Mouse (Mus musculus) neural tube, embryonic 14.5 days (tissue): ENCODE results near the gene Mast3. TPM values are rescaled to one million over a fixed set of nuclear protein-coding genes. Genes with fewer than 3 reads are reported as not detected.

ENCODE experiments used
- ATAC-seq: fragments of 200-750 bp; cut with Nextera tagmentation; 2 replicates; pipeline ENCODE4 v1.8.0; 2017; ENCODE audit warnings: low read depth, mild to moderate bottlenecking, moderate TSS enrichment, moderate library complexity
- H3K27ac ChIP-seq: fragments of 300-500 bp; sonication (generic); 2 replicates; pipeline ENCODE4 v1.5.1; 2014; ENCODE audit warnings: low read depth, mild to moderate bottlenecking, control low read depth, low read length, moderate library complexity, mixed read lengths
- H3K27me3 ChIP-seq: fragments of 300-500 bp; sonication (generic); 2 replicates; pipeline ENCODE4 v1.6.1; 2014; ENCODE audit warnings: low read length; ENCODE audit not compliant: control insufficient read depth, insufficient read depth
- H3K36me3 ChIP-seq: fragments of 300-500 bp; sonication (generic); 2 replicates; pipeline ENCODE4 v1.6.1; 2014; ENCODE audit warnings: low read length, mixed read lengths; ENCODE audit not compliant: control insufficient read depth, insufficient read depth
- H3K4me1 ChIP-seq: fragments of 300-500 bp; sonication (generic); 2 replicates; pipeline ENCODE4 v1.6.1; 2014; ENCODE audit warnings: low read length; ENCODE audit not compliant: control insufficient read depth, insufficient read depth
- H3K4me2 ChIP-seq: fragments of 300-500 bp; sonication (generic); 2 replicates; pipeline ENCODE4 v1.6.1; 2014; ENCODE audit warnings: mild to moderate bottlenecking, low read depth, low read length, control low read depth
- H3K4me3 ChIP-seq: fragments of 300-500 bp; sonication (generic); 2 replicates; pipeline ENCODE4 v1.5.1; 2014; ENCODE audit warnings: low read depth, low read length, control low read depth, mixed read lengths
- H3K9ac ChIP-seq: fragments of 300-500 bp; sonication (generic); replicated peaks from 2 replicates; pipeline ENCODE4 v1.6.1; 2014; ENCODE audit warnings: low read depth, mild to moderate bottlenecking, control low read depth, low read length, mixed read lengths
- H3K9me3 ChIP-seq: fragments of 300-500 bp; sonication (generic); 2 replicates; pipeline ENCODE4 v1.6.1; 2016; ENCODE audit warnings: low read length; ENCODE audit not compliant: control insufficient read depth
- WGBS: fragments of 180-500 bp; shearing (Covaris S2); extraction: QIAGEN DNeasy Blood & Tissue Kit; methylation state at CpG from one replicate; pipeline ENCODE4 v1.1.7; 2014; 5-methylcytosine and 5-hydroxymethylcytosine counted together
- polyA plus RNA-seq: library from polyadenylated mRNA; unstranded; fragments of >200 nt; fragmentation: Nextera tagmentation; extraction: Ambion mirVana; gene quantifications from 2 replicates; pipeline ENCODE4 v1.2.1, GENCODE M21; 2014

Gene Mast3
- polyA plus RNA-seq, 1 experiment from 2014 or later = 23.4 TPM

DNA sequence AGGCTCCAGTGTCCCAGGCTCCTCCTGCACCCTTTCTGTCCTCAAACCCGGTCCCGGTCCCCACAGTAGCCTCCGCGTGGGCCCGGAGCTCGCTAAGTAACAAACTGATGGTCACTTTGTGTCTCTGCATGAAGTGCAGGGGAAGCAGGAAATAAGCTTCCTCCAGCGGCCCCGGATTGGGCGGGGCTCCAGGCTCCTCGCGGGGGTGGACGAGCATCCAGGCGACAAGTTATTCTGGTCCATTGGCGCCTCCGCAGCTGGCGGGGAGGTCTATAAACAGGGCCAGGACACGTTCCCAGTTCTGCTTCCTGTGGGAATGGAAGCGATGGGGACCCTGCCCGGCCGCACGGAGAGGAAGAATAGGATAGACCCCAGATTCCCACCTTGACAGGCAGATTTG, 51.7 kb downstream of the Mast3 start:
- Histone ChIP-seq H3K36me3 (peaks cover 17% of the 10 kb centered on the region; the same call in 1 of the 2 replicates), H3K27ac (0 out of 2 replicates have a peak overlapping the region, but pooled peaks have one; percentile 7), H3K9ac (no peak overlapping the region), H3K9me3 (no peaks in the 10 kb centered on the region), H3K27me3 (no peaks in the 10 kb centered on the region; the same call in 1 of the 2 replicates), H3K4me3 (no peak overlapping the region), H3K4me1 (peaks cover 9% of the 10 kb centered on the region; the same call in 1 of the 2 replicates), H3K4me2 (no peak overlapping the region)
- ATAC-seq = no peak
- WGBS = 26% methylated on average over 21 of the region's 21 CpGs

DNA sequence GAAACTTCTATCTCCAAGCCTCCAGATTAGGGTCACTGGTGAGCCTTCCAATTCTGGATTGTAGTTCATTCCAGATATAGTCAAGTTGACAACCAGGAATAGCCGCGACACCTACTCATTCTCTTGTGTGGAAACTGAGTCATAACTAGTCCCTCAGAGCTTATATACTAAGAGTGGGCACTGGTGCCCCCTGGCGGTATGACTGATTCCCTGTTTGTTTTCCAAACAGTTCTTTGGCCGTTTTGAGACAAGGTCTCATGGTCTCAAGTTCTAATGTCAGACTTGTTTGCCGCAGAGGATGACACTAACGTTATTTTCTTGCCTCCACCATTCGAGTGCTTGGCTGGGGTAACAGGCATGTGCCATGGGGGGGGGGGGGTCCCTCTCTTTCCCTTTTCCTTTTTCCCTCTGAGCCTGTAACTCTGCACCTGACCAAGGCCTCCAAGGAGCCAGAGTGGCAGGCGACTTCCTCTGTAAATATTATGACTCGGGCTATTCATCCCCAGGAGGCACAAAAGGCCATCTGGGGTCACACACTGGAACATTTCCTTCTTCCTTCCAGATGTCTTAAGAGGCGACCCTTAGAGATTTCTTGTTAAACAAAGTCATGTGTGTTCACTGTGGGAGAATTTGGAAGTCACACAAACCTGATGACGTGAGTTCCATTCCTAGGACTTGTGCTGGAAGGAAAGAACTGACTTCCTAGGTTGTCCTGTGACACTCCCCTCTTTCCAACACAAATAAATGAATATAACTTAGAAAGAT, 52.7 kb downstream of the Mast3 start:
- H3K36me3 ChIP-seq = peaks cover 9% of the 10 kb centered on the region; the same call in 1 of the 2 replicates
- no peak overlapping the region for H3K27ac ChIP-seq
- no peak overlapping the region for H3K9ac ChIP-seq
- H3K9me3 ChIP-seq = no peaks in the 10 kb centered on the region
- H3K4me1 ChIP-seq = peaks cover 9% of the 10 kb centered on the region; the same call in 1 of the 2 replicates
- ATAC-seq = no peak
- H3K27me3 ChIP-seq = no peaks in the 10 kb centered on the region; the same call in 1 of the 2 replicates
- no peak overlapping the region for H3K4me2 ChIP-seq
- no peak overlapping the region for H3K4me3 ChIP-seq
- 41% methylated on average over 11 of the region's 11 CpGs for WGBS

DNA sequence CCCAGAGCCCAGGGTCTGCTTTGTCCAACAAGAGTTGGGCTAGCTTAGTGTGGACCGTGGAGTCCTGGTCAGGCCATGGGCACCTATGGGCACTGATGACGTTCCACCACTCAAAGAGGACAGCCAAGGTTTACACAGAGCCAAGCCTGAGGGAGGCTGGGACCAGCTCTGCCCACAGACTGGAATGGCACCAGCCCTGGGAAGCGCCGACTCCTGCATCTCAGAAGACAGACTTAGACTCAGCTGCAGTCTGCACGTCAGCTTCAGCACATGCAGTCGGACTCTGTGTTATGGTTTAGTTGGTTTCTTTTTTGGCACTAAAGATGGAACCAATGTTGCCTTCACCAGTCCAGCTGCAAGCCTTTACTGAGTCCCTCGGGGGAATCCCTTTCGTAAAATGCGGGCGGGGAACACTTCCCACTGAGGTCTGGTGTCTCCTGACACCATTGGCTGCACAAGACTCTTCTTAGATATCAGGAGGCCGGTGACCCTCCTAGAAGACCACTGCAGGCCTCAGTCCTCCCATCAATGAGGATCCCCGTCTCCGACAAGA, 54.6 kb downstream of the Mast3 start:
- Histone ChIP-seq H3K4me1 (peaks cover 2% of the 10 kb centered on the region; the same call in 1 of the 2 replicates), H3K36me3 (no peaks in the 10 kb centered on the region), H3K27me3 (peaks cover 5% of the 10 kb centered on the region), H3K9ac (no peak overlapping the region), H3K4me3 (no peak overlapping the region), H3K4me2 (no peak overlapping the region), H3K27ac (no peak overlapping the region), H3K9me3 (no peaks in the 10 kb centered on the region)
- WGBS = 85% methylated on average over 13 of the region's 13 CpGs
- no peak for ATAC-seq

DNA sequence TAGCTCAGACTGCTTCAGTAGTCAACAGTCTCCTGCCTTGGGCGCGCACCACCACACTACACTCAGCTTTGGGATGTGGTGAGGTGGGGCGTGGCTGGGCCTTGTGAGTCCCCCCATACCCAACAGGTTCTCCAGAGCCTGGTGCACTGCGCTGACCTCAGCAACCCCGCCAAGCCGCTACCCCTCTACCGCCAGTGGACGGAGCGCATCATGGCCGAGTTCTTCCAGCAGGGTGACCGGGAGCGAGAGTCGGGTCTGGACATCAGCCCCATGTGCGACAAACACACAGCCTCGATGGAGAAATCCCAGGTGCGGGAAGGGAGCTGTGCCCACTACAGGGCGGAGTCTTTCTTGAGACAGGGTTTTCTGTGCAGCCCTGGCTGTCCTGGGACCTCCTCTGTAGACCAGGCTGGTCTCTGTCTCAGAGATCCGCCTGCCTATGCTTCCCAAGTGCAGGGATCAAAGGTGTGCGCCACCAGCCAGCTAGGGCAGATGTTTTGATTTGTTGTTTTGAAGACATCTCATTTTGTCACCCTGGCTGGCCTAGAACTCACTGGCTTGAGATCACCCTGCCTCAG, 55.7 kb downstream of the Mast3 start:
- no peak overlapping the region for H3K4me3 ChIP-seq
- ATAC-seq = no peak
- H3K27me3 ChIP-seq = peaks cover 11% of the 10 kb centered on the region
- no peaks in the 10 kb centered on the region for H3K9me3 ChIP-seq
- no peak overlapping the region for H3K27ac ChIP-seq
- H3K36me3 ChIP-seq = no peaks in the 10 kb centered on the region
- no peak overlapping the region for H3K4me2 ChIP-seq
- 87% methylated on average over 19 of the region's 19 CpGs for WGBS
- no peaks in the 10 kb centered on the region; the same call in 1 of the 2 replicates for H3K4me1 ChIP-seq
- no peak overlapping the region for H3K9ac ChIP-seq

DNA sequence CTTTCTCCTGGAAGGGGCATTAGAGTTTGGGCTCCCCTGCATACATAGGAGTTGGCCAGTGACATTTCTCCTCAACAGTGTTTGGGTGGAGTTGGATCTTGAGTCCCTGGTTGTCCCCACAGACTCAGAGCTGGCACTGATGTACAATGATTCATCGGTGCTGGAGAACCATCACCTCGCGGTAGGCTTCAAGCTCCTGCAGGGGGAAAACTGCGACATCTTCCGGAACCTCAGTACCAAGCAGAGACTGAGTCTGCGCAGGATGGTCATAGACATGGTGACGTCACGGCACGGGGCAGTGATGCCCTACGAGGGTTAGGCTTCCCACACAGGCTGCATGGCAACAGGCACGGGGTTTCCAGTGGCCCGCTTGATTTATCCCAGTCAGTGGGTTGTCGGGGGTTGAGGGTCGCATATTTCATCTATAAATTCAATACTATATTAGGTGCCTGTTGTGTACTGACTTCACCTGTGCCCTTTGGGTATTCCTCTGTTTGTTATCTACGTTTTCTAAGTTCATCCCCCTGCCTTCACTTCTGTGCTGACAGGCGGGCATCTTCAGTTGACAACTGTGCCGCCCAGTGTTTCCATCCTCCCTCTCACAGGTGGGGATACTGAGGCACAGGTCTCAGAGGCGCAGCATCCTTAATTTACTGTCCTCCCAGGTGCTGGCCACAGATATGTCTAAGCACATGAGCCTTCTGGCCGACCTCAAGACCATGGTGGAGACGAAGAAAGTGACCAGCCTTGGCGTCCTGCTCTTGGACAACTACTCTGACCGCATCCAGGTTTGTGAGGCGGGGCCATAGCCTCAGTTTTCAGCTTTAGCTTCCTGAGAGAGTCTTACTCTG, 56.4 kb downstream of the Mast3 start:
- no peaks in the 10 kb centered on the region for H3K36me3 ChIP-seq
- no peak overlapping the region for H3K27ac ChIP-seq
- peaks cover 2% of the 10 kb centered on the region; the same call in 1 of the 2 replicates for H3K4me1 ChIP-seq
- WGBS = 83% methylated on average over 23 of the region's 23 CpGs
- H3K9me3 ChIP-seq = no peaks in the 10 kb centered on the region
- ATAC-seq = no peak
- no peak overlapping the region for H3K9ac ChIP-seq
- no peak overlapping the region for H3K4me3 ChIP-seq
- H3K27me3 ChIP-seq = peaks cover 18% of the 10 kb centered on the region
- no peak overlapping the region for H3K4me2 ChIP-seq

DNA sequence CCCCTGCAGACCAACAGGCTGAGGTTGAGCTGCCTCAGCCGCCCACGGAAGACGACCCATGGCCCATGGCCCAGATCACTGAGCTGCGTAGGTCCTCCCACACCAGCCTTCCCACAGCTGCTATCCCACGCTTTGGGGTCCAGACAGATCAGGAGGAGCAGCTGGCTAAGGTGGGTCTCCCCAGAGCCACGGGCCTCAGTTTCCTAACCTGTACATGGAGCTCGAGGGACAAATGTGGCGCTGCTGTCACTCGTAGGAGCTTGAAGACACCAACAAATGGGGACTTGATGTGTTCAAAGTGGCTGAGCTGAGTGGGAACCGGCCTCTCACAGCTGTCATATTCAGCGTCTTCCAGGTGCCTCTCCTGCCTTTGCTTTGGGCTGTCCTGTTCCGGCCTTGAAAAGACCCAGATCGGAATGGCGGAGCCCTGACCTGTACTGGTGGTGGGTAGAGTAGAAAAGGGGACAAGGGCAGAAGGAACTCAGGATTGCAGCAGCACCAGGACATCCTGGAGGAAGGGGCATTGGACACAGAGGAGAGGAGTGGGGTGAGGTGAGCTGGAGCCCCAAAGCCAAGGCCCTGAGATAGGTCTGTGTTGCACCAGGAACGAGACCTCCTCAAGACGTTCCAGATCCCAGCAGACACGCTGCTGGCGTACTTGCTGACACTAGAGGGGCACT, 57.5 kb downstream of the Mast3 start:
- Histone ChIP-seq H3K27me3 (peaks cover 25% of the 10 kb centered on the region), H3K9ac (no peak overlapping the region)
- WGBS = 89% methylated on average over 18 of the region's 18 CpGs

DNA sequence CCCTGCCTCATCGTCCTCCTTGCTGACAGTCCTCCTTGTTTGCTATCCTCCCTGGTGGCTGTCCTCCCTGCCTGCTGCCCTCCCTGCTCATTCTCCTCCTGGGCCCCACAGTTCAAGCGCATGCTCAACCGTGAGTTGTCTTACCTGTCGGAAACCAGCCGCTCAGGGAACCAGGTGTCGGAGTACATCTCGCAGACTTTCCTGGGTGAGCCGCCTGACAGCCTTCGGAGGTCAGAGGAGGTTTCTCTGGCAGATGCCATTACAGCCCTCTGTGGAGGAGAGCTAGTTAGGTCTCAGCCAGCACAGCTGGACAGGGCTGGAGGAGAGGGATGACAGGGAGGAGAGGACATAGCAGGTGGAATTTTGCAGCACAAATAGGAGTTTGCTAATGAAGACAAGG, 58.2 kb downstream of the Mast3 start:
- no peaks in the 10 kb centered on the region for H3K9me3 ChIP-seq
- no peak overlapping the region for H3K9ac ChIP-seq
- ATAC-seq = no peak
- H3K27ac ChIP-seq = no peak overlapping the region
- H3K4me1 ChIP-seq = peaks cover 5% of the 10 kb centered on the region; the same call in 1 of the 2 replicates
- peaks cover 29% of the 10 kb centered on the region for H3K27me3 ChIP-seq
- H3K4me3 ChIP-seq = no peak overlapping the region
- WGBS = 81% methylated on average over 9 of the region's 9 CpGs
- H3K4me2 ChIP-seq = no peak overlapping the region
- H3K36me3 ChIP-seq = no peaks in the 10 kb centered on the region

More for the DNA sequence above, 57.5 kb downstream of the Mast3 start:
- ATAC-seq = no peak
- Histone ChIP-seq H3K4me3 (no peak overlapping the region), H3K36me3 (no peaks in the 10 kb centered on the region), H3K4me1 (peaks cover 5% of the 10 kb centered on the region; the same call in 1 of the 2 replicates), H3K4me2 (no peak overlapping the region), H3K27ac (no peak overlapping the region), H3K9me3 (no peaks in the 10 kb centered on the region)

DNA sequence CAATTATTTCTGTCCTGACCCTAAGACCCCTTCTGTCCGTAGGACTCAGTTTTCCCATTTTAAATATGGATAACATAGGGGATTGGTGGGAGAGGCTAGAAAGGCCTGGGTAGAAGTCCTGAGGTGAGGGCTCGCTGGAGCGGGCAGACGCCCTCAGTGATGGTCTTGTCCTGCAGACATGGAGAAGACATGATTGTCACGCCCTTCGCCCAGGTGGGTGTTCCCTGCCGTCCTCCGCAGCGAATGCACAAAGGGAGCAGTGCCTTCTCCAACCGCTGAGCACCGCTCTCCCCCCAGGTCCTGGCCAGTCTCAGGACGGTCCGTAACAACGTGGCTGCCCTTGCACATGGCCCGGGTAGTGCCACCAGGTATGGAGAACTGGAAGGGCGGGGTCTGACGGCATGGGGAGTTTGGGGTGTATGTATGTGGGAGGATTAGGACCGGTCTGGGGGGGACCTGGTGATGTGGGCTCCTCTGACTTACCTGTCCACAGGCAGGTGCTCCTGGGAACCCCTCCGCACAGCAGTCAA, 59.1 kb downstream of the Mast3 start:
- H3K4me3 ChIP-seq = no peak overlapping the region
- no peaks in the 10 kb centered on the region for H3K36me3 ChIP-seq
- peaks cover 5% of the 10 kb centered on the region; the same call in 1 of the 2 replicates for H3K4me1 ChIP-seq
- H3K9me3 ChIP-seq = no peaks in the 10 kb centered on the region
- no peak overlapping the region for H3K27ac ChIP-seq
- peaks cover 30% of the 10 kb centered on the region for H3K27me3 ChIP-seq
- WGBS = 52% methylated on average over 19 of the region's 19 CpGs
- no peak overlapping the region for H3K4me2 ChIP-seq
- ATAC-seq = no peak
- H3K9ac ChIP-seq = no peak overlapping the region
